Mouse (Mus musculus) stomach, embryonic 16.5 days (tissue): Measurements from ENCODE around the gene Plekhh2. TPM values are rescaled to one million over a fixed set of nuclear protein-coding genes. Genes with fewer than 3 reads are reported as not detected.
A peak's percentile ranks its signal among the peaks of the same experiment; 100 is the strongest.

Experiments used
- ATAC-seq: fragments of 200-750 bp; cut with Nextera tagmentation; 2 replicates; pipeline ENCODE4 v1.8.0; 2017; ENCODE audit warnings: moderate number of reproducible peaks, moderate TSS enrichment; ENCODE audit not compliant: insufficient read depth, low FRiP score
- H3K27ac ChIP-seq: fragments of 300-500 bp; sonication (generic); 2 replicates; pipeline ENCODE4 v1.5.1; 2014; ENCODE audit warnings: low read length
- H3K27me3 ChIP-seq: fragments of 300-500 bp; sonication (generic); 2 replicates; pipeline ENCODE4 v1.6.1; 2014; ENCODE audit warnings: low read length, control low read depth, mixed read lengths; ENCODE audit not compliant: control insufficient read depth, insufficient read depth
- H3K36me3 ChIP-seq: fragments of 300-500 bp; sonication (generic); 2 replicates; pipeline ENCODE4 v1.6.1; 2014; ENCODE audit warnings: low read length; ENCODE audit not compliant: control insufficient read depth, insufficient read depth
- H3K4me1 ChIP-seq: fragments of 300-500 bp; sonication (generic); 2 replicates; pipeline ENCODE4 v1.6.1; 2014; ENCODE audit warnings: low read length, control low read depth, mixed read lengths; ENCODE audit not compliant: control insufficient read depth, insufficient read depth
- H3K4me2 ChIP-seq: fragments of 300-500 bp; sonication (generic); 2 replicates; pipeline ENCODE4 v1.6.1; 2014; ENCODE audit warnings: low read depth, low read length, mixed read lengths
- H3K4me3 ChIP-seq: fragments of 300-500 bp; sonication (generic); replicated peaks from 2 replicates; pipeline ENCODE4 v1.5.1; 2014; ENCODE audit warnings: mild to moderate bottlenecking, low read length
- H3K9ac ChIP-seq: fragments of 300-500 bp; sonication (generic); 2 replicates; pipeline ENCODE4 v1.6.1; 2014; ENCODE audit warnings: low read length
- H3K9me3 ChIP-seq: fragments of 300-500 bp; sonication (generic); replicated peaks from 2 replicates; pipeline ENCODE4 v1.6.1; 2016; ENCODE audit warnings: low read length, control low read depth; ENCODE audit not compliant: control insufficient read depth
- WGBS: fragments of 180-500 bp; shearing (Covaris S2); extraction: QIAGEN DNeasy Blood & Tissue Kit; methylation state at CpG from one replicate; pipeline ENCODE4 v1.1.7; 2014; 5-methylcytosine and 5-hydroxymethylcytosine counted together
- polyA plus RNA-seq: library from polyadenylated mRNA; unstranded; fragments of >200 nt; fragmentation: Nextera tagmentation; extraction: Ambion mirVana; gene quantifications from 2 replicates; pipeline ENCODE4 v1.2.1, GENCODE M21; 2015

Gene Plekhh2
- polyA plus RNA-seq, 1 experiment from 2014 or later = 10.0 TPM

- no peaks in the 10 kb centered on the region for H3K9me3 ChIP-seq
- H3K4me2 ChIP-seq = no peak overlapping the region
- H3K36me3 ChIP-seq = no peaks in the 10 kb centered on the region
- H3K27ac ChIP-seq = no peak overlapping the region
- peaks cover 10% of the 10 kb centered on the region; the same call in 1 of the 2 replicates for H3K4me1 ChIP-seq
- no peak overlapping the region for H3K4me3 ChIP-seq
- H3K9ac ChIP-seq = no peak overlapping the region
- no peaks in the 10 kb centered on the region for H3K27me3 ChIP-seq
- 71% methylated on average over 16 of the region's 16 CpGs for WGBS
- ATAC-seq = no peak
Measured at GRCm38 (mm10) chr17:84576621-84577293, 65.1 kb downstream of the Plekhh2 start.

- H3K4me3 ChIP-seq = no peak overlapping the region
- no peaks in the 10 kb centered on the region for H3K9me3 ChIP-seq
- ATAC-seq = no peak
- H3K9ac ChIP-seq = no peak overlapping the region
- 74% methylated on average over 8 of the region's 8 CpGs for WGBS
- H3K36me3 ChIP-seq = no peaks in the 10 kb centered on the region
- H3K4me2 ChIP-seq = no peak overlapping the region
- peaks cover 2% of the 10 kb centered on the region; the same call in 1 of the 2 replicates for H3K4me1 ChIP-seq
- H3K27me3 ChIP-seq = no peaks in the 10 kb centered on the region
- H3K27ac ChIP-seq = no peak overlapping the region
Measured at GRCm38 (mm10) chr17:84579249-84579648, 67.6 kb downstream of the Plekhh2 start.

- Histone ChIP-seq H3K4me1 (peaks cover 2% of the 10 kb centered on the region; the same call in 1 of the 2 replicates), H3K4me3 (no peak overlapping the region), H3K9me3 (no peaks in the 10 kb centered on the region), H3K27me3 (no peaks in the 10 kb centered on the region), H3K36me3 (no peaks in the 10 kb centered on the region), H3K4me2 (no peak overlapping the region), H3K9ac (no peak overlapping the region), H3K27ac (no peak overlapping the region)
- 83% methylated on average over 10 of the region's 10 CpGs for WGBS
- no peak for ATAC-seq
Measured at GRCm38 (mm10) chr17:84579817-84580216, 68.1 kb downstream of the Plekhh2 start.

- Histone ChIP-seq H3K27ac (peak overlapping the region; percentile 48), H3K4me2 (no peak overlapping the region), H3K36me3 (no peaks in the 10 kb centered on the region), H3K4me3 (no peak overlapping the region), H3K9me3 (no peaks in the 10 kb centered on the region), H3K4me1 (peaks cover 2% of the 10 kb centered on the region; the same call in 1 of the 2 replicates), H3K9ac (no peak overlapping the region), H3K27me3 (no peaks in the 10 kb centered on the region)
- no peak for ATAC-seq
- 63% methylated on average over 8 of the region's 8 CpGs for whole genome bisulfite sequencing
Measured at GRCm38 (mm10) chr17:84580821-84581220, 69.1 kb downstream of the Plekhh2 start.

GRCm38 (mm10) chr17:84581740-84582414, 70.2 kb downstream of the Plekhh2 start:
- Histone ChIP-seq H3K27ac (peak overlapping the region; percentile 71), H3K27me3 (no peaks in the 10 kb centered on the region), H3K4me2 (no peak overlapping the region), H3K36me3 (no peaks in the 10 kb centered on the region), H3K9me3 (no peaks in the 10 kb centered on the region), H3K4me1 (peaks cover 2% of the 10 kb centered on the region; the same call in 1 of the 2 replicates), H3K4me3 (no peak overlapping the region), H3K9ac (no peak overlapping the region)
- WGBS = 64% methylated on average over 8 of the region's 8 CpGs
- ATAC-seq = peak; percentile 62; the same call in 1 of the 2 replicates

GRCm38 (mm10) chr17:84584107-84584506, 72.4 kb downstream of the Plekhh2 start:
- Histone ChIP-seq H3K4me2 (no peak overlapping the region), H3K27ac (no peak overlapping the region), H3K4me1 (peaks cover 2% of the 10 kb centered on the region; the same call in 1 of the 2 replicates), H3K4me3 (no peak overlapping the region), H3K9me3 (no peaks in the 10 kb centered on the region), H3K36me3 (no peaks in the 10 kb centered on the region), H3K9ac (no peak overlapping the region), H3K27me3 (no peaks in the 10 kb centered on the region)
- no peak for ATAC-seq
- 85% methylated on average over 9 of the region's 9 CpGs for WGBS

- H3K27me3 ChIP-seq = no peaks in the 10 kb centered on the region
- H3K36me3 ChIP-seq = no peaks in the 10 kb centered on the region
- WGBS = 52% methylated on average over 8 of the region's 8 CpGs
- no peak overlapping the region for H3K4me2 ChIP-seq
- ATAC-seq = peak; percentile 82
- 0 out of 2 replicates have a peak overlapping the region, but pooled peaks have one; percentile 23 for H3K27ac ChIP-seq
- no peak overlapping the region for H3K9ac ChIP-seq
- no peaks in the 10 kb centered on the region for H3K9me3 ChIP-seq
- H3K4me3 ChIP-seq = no peak overlapping the region
- H3K4me1 ChIP-seq = peaks cover 2% of the 10 kb centered on the region; the same call in 1 of the 2 replicates
Measured at GRCm38 (mm10) chr17:84585104-84585503, 73.4 kb downstream of the Plekhh2 start.

- Histone ChIP-seq H3K9ac (no peak overlapping the region), H3K9me3 (no peaks in the 10 kb centered on the region), H3K27me3 (no peaks in the 10 kb centered on the region), H3K27ac (no peak overlapping the region), H3K4me2 (no peak overlapping the region), H3K4me3 (no peak overlapping the region), H3K4me1 (no peaks in the 10 kb centered on the region), H3K36me3 (0 out of 2 replicates have a peak, but pooled peaks cover 6% of the 10 kb centered on the region)
- ATAC-seq = no peak
- 93% methylated on average over 7 of the region's 7 CpGs for WGBS
Measured at GRCm38 (mm10) chr17:84590065-84590464, 78.4 kb downstream of the Plekhh2 start.

GRCm38 (mm10) chr17:84591431-84592150, 79.9 kb downstream of the Plekhh2 start:
- no peaks in the 10 kb centered on the region for H3K4me1 ChIP-seq
- H3K4me2 ChIP-seq = no peak overlapping the region
- H3K36me3 ChIP-seq = 0 out of 2 replicates have a peak, but pooled peaks cover 6% of the 10 kb centered on the region
- H3K27me3 ChIP-seq = no peaks in the 10 kb centered on the region
- WGBS = 89% methylated on average over 16 of the region's 16 CpGs
- no peak overlapping the region for H3K27ac ChIP-seq
- no peak for ATAC-seq
- H3K4me3 ChIP-seq = no peak overlapping the region
- H3K9me3 ChIP-seq = no peaks in the 10 kb centered on the region
- no peak overlapping the region for H3K9ac ChIP-seq
